Comparison of ENCODE assay signal across 21 mouse cellular contexts in the genomic region with DNA sequence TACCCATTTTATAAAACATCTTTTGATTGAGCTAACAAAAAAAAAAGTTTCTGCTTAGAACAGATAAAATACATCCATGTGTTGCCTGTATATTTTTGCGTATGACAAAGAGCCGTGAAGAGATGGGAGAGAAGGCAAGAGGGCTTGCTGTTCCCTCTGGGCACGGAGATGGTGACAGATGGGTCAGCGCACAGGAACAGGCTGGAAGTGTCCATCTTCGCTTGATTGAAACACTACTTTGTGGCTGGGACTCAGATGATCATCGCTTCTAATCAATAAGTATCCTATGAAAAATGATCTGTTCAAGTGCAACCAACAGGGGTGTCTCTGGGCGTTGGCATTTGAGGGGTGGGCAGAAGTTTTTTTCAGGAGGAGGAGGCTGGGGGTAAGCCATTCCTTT.
DNase-seq lines count a peak whose midpoint lies in the region; ATAC-seq and TF ChIP-seq lines count a peak whose summit lies in the region.
"Had no signal": no experiment of that assay in that cellular context is flagged by ENCODE, and none has a peak within 500 bp of the region (broad histone marks: within the 10 kb centered on the region; RNA-seq: fewer than 3 reads in every experiment).

No protein-coding gene starts in this region.

- H3K9ac ChIP-seq in heart, adult 2 months (ENCODE audit: low read depth, low read length), result no peak overlapping the region
- H3K9ac ChIP-seq: heart, embryonic 15.5 days; hindbrain, embryonic 15.5 days; liver, embryonic 15.5 days had no signal

- no peaks in the 10 kb centered on the region for H3K4me1 ChIP-seq in heart, adult 2 months (ENCODE audit: control insufficient read depth, insufficient read depth, low read length)
- H3K4me1 ChIP-seq: heart, embryonic 15.5 days; liver, embryonic 15.5 days had no signal

- 78% methylated on average over 7 of the region's 7 CpGs for WGBS in heart, adult 2 months

- TF ChIP-seq EP300 in heart, adult 2 months (IDR thresholded peaks at IDR 0.05; ENCODE audit: insufficient read depth, low read depth, low read length), result no peak

- H3K79me2 ChIP-seq in heart, adult 2 months (replicated peaks; ENCODE audit: control insufficient read depth, insufficient read depth, low read length), result no peaks in the 10 kb centered on the region

- H3K27ac ChIP-seq in heart, adult 2 months, result no peak overlapping the region
- no peak overlapping the region for H3K27ac ChIP-seq in left cerebral cortex, adult 2 months
- H3K27ac ChIP-seq: heart, embryonic 15.5 days; hindbrain, embryonic 15.5 days; liver, embryonic 15.5 days had no signal

- H3K27me3 ChIP-seq in heart, adult 2 months (ENCODE audit: control insufficient read depth, insufficient read depth, low read length), result no peaks in the 10 kb centered on the region
- H3K27me3 ChIP-seq: heart, embryonic 15.5 days; hindbrain, embryonic 15.5 days; liver, embryonic 15.5 days had no signal

- no peak for TF ChIP-seq POLR2A in heart, adult 2 months (IDR thresholded peaks at IDR 0.05; ENCODE audit: insufficient read depth, low read depth, low read length)

- H3K36me3 ChIP-seq in heart, adult 2 months (ENCODE audit: control insufficient read depth, insufficient read depth, low read length), result no peaks in the 10 kb centered on the region
- H3K36me3 ChIP-seq: G1E; heart, embryonic 15.5 days; hindbrain, embryonic 15.5 days; liver, embryonic 15.5 days had no signal

- H3K4me3 ChIP-seq in heart, adult 2 months, result no peak overlapping the region
- no peak overlapping the region for H3K4me3 ChIP-seq in left cerebral cortex, adult 2 months
- H3K4me3 ChIP-seq: erythroblast, embryonic 14.5 days; heart, embryonic 15.5 days; hindbrain, embryonic 15.5 days; liver, embryonic 15.5 days; myocyte had no signal

- TF ChIP-seq CTCF in heart, adult 2 months (IDR thresholded peaks at IDR 0.05), result no peak
- no peak for TF ChIP-seq CTCF in left cerebral cortex, adult 2 months (IDR thresholded peaks at IDR 0.05)

- no peak for DNase-seq in cerebellum, postnatal 4 days (ENCODE audit: low spot score in 2 of 2)
- DNase-seq in left cerebral cortex, postnatal 4 days, result peak; percentile 48
- no peak for DNase-seq in left cerebral cortex, postnatal 10 days (ENCODE audit: extremely low spot score in 1 of 2, low spot score in 2 of 2)
- DNase-seq in cerebellum, adult 18-20 months, result peak; percentile 53 to 64
- peak; percentile 43 to 46 for DNase-seq in cerebellum, postnatal 36 days
- no peak for DNase-seq in heart, adult 2 months
- no peak for DNase-seq in left cerebral cortex, adult 2 months (ENCODE audit: extremely low spot score in 1 of 2, low spot score in 2 of 2)
- DNase-seq: kidney, adult 18-20 months; kidney, postnatal 14 days; layer of hippocampus, adult 9-11 months; right cerebral cortex, adult 18-20 months; thymus, adult 2 months had no signal

- intact Hi-C loops in left cerebral cortex, postnatal 4 days (cut with DNase I), result no loop called here
- intact Hi-C loops in left cerebral cortex, postnatal 10 days (cut with DNase I), result no loop called here
- intact Hi-C loops in heart, adult 2 months (cut with DNase I), result no loop called here
- intact Hi-C loops in left cerebral cortex, adult 2 months (cut with DNase I), result no loop called here

- peak; percentile 78; the same call in 1 of the 2 replicates for ATAC-seq in cerebellum, adult (ENCODE audit: insufficient number of reproducible peaks, low FRiP score, low TSS enrichment)
- ATAC-seq: CD4-positive, CD25-positive, alpha-beta regulatory T cell, adult 4 months; lung, postnatal 0 days had no signal

Comparison
In these comparisons a context has a peak if more than half of its experiments do, and no peak if none do; other contexts are left out.
1. DNase-seq: peak in left cerebral cortex, postnatal 4 days (single experiment), cerebellum, adult 18-20 months (2 of 2) and cerebellum, postnatal 36 days (2 of 2); none in cerebellum, postnatal 4 days (0 of 2), left cerebral cortex, postnatal 10 days (0 of 2), heart, adult 2 months (0 of 2) and left cerebral cortex, adult 2 months (0 of 2).